In the genomic region with DNA sequence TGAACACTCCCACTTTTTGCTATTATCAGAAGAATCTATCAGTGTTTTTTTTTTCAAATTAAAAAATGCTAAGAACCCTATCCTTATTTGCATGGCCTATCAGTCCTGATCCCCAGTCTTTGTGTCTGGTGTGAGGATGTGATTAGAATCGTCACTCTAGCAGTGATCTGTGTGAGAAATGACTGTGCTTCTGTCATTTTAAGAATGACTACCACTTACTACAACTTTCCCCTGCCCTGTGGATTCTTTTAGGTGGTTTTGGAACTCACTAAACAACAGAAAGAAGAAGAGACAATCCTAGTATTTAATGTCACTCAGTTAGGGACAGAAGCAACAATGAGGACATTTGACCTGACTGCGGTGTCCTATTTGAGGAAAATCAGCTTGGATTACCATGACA, we compare ENCODE assay signal across 30 mouse cellular contexts.
"Had no signal": no experiment of that assay in that cellular context is flagged by ENCODE, and none has a peak within 500 bp of the region (broad histone marks: within the 10 kb centered on the region; RNA-seq: fewer than 3 reads in every experiment).

No protein-coding gene starts in this region.

- H3K4me3 ChIP-seq: left cerebral cortex, adult 2 months; limb, embryonic 10.5 days; limb, embryonic 12.5 days; limb, embryonic 13.5 days; limb, embryonic 15.5 days; liver, embryonic 12.5 days; liver, embryonic 13.5 days; liver, embryonic 15.5 days; lung, embryonic 15.5 days; megakaryocyte, embryonic 14.5 days; midbrain, embryonic 10.5 days; midbrain, embryonic 12.5 days; midbrain, embryonic 13.5 days; myocyte had no signal

- H3K27me3 ChIP-seq: limb, embryonic 12.5 days; limb, embryonic 13.5 days; limb, embryonic 15.5 days; liver, embryonic 12.5 days; liver, embryonic 13.5 days; liver, embryonic 15.5 days; lung, embryonic 15.5 days; megakaryocyte, embryonic 14.5 days; midbrain, embryonic 13.5 days had no signal

- H3K9me3 ChIP-seq: limb, embryonic 10.5 days; limb, embryonic 12.5 days; limb, embryonic 13.5 days; limb, embryonic 15.5 days; liver, embryonic 12.5 days; liver, embryonic 13.5 days; liver, embryonic 15.5 days; lung, embryonic 15.5 days; megakaryocyte, embryonic 14.5 days; midbrain, embryonic 10.5 days; midbrain, embryonic 12.5 days; midbrain, embryonic 13.5 days had no signal

- H3K4me2 ChIP-seq: limb, embryonic 12.5 days; limb, embryonic 13.5 days; limb, embryonic 15.5 days; liver, embryonic 11.5 days; liver, embryonic 12.5 days; liver, embryonic 13.5 days; liver, embryonic 15.5 days; lung, embryonic 14.5 days; lung, embryonic 15.5 days; midbrain, embryonic 12.5 days; midbrain, embryonic 13.5 days had no signal

- H3K4me1 ChIP-seq: limb, embryonic 10.5 days; limb, embryonic 12.5 days; limb, embryonic 13.5 days; limb, embryonic 15.5 days; liver, embryonic 12.5 days; liver, embryonic 13.5 days; liver, embryonic 15.5 days; lung, embryonic 15.5 days; megakaryocyte, embryonic 14.5 days; midbrain, embryonic 12.5 days; midbrain, embryonic 13.5 days had no signal

- ATAC-seq: liver, embryonic 12.5 days; liver, postnatal 0 days; lung, postnatal 0 days; midbrain, embryonic 13.5 days; midbrain, embryonic 16.5 days had no signal

- DNase-seq: left cerebral cortex, postnatal 4 days; liver; liver, embryonic 13.5 days; liver, postnatal 0 days; lung, adult 18-20 months; lung, adult 2 months; lung, embryonic 14.5 days; lung, postnatal 10 days; lung, postnatal 14 days; lung, postnatal 36 days; lung, postnatal 4 days; midbrain, embryonic 14.5 days had no signal

- H3K9ac ChIP-seq: limb, embryonic 12.5 days; limb, embryonic 13.5 days; limb, embryonic 15.5 days; liver, embryonic 12.5 days; liver, embryonic 13.5 days; liver, embryonic 14.5 days; liver, embryonic 15.5 days; liver, postnatal 0 days; lung, embryonic 14.5 days; lung, embryonic 15.5 days; midbrain, embryonic 12.5 days; midbrain, embryonic 13.5 days had no signal

- H3K27ac ChIP-seq: left cerebral cortex, adult 2 months; limb, embryonic 10.5 days; limb, embryonic 12.5 days; limb, embryonic 13.5 days; limb, embryonic 15.5 days; liver, embryonic 12.5 days; liver, embryonic 13.5 days; liver, embryonic 14.5 days; liver, embryonic 15.5 days; lung, embryonic 15.5 days; macrophage; midbrain, embryonic 10.5 days; midbrain, embryonic 12.5 days; midbrain, embryonic 13.5 days had no signal
